Mouse (Mus musculus) G1E (cell line): ENCODE measurements around the gene Tbc1d8.

Experiments
- CTCF ChIP-seq: IDR thresholded peaks from 2 replicates; pipeline ENCODE4 v1.5.1; 2012; ENCODE audit warnings: low read depth, low read length, inconsistent platforms, mixed read lengths
- GATA1 ChIP-seq: IDR thresholded peaks from 2 replicates; pipeline ENCODE4 v1.6.1; 2012; ENCODE audit warnings: borderline replicate concordance, low read length, inconsistent platforms, mixed read lengths

- TF ChIP-seq CTCF: no peak
- no peak for TF ChIP-seq GATA1
Observed at GRCm38 (mm10) chr1:39464760-39465159, 13.8 kb downstream of the Tbc1d8 start.
